Mouse (Mus musculus) neural tube, embryonic 14.5 days (tissue): ENCODE results near the gene Smurf2. TPM values are rescaled to one million over a fixed set of nuclear protein-coding genes. Genes with fewer than 3 reads are reported as not detected.

Experiments
- microRNA-seq: library from miRNA; unstranded; fragments of <30 nt; microRNA quantifications from one replicate; pipeline ENCODE4, GENCODE M21; 2016
- polyA plus RNA-seq: library from polyadenylated mRNA; unstranded; fragments of >200 nt; fragmentation: Nextera tagmentation; extraction: Ambion mirVana; gene quantifications from 2 replicates; pipeline ENCODE4 v1.2.1, GENCODE M21; 2014

The Smurf2 gene
- polyA plus RNA-seq, 1 experiment from 2014 or later: 18.6 TPM

Small RNAs within 50 kb of the gene (microRNA-seq; reads per million reads assigned to microRNA genes)
- not detected for gene Gm25994
- not detected for gene Gm27322
- gene Mir3064: 7.1 reads per million, percentile 14 among the genes with 10 or more reads in this experiment

Other genes with a start within 250 kb of the Smurf2 start
- gene Pecam1, start 170.1 kb downstream of the Smurf2 start, polyA plus RNA-seq: 9.4 and 16.9 TPM in 2 replicates
- 0.51 and 1.4 TPM in 2 replicates for gene Milr1, start 169.5 kb downstream of the Smurf2 start, polyA plus RNA-seq
- 10.3 and 10.4 TPM in 2 replicates for gene Polg2, start 141.2 kb downstream of the Smurf2 start, polyA plus RNA-seq
- 447 and 486 TPM in 2 replicates for gene Ddx5, start 131.5 kb downstream of the Smurf2 start, polyA plus RNA-seq
- 15.1 and 18.9 TPM in 2 replicates for gene Cep95, start 131.5 kb downstream of the Smurf2 start, polyA plus RNA-seq
- gene Kpna2, start 78.8 kb upstream of the Smurf2 start, polyA plus RNA-seq: 110 and 128 TPM in 2 replicates
- 9.8 and 9.9 TPM in 2 replicates for gene 1810010H24Rik, start 105.0 kb upstream of the Smurf2 start, polyA plus RNA-seq
- 44.8 and 45.4 TPM in 2 replicates for gene Bptf, start 211.4 kb upstream of the Smurf2 start, polyA plus RNA-seq